Mouse (Mus musculus) E14TG2a.4 (cell line): ENCODE measurements at regions not wholly inside any gene's neighbourhood (a gene's known extent, or its start where the extent isn't known, plus 50 kb on each side); places are given as distances from the start of the nearest gene placed in this dataset.

ENCODE experiments used
- H3K27me3 ChIP-seq: 2 replicates; pipeline ENCODE4 v1.6.1; 2014; ENCODE audit warnings: low read length, control low read depth; ENCODE audit not compliant: insufficient read depth
- H3K36me3 ChIP-seq: 2 replicates; pipeline ENCODE4 v1.6.1; 2014; ENCODE audit warnings: low read length, control low read depth; ENCODE audit not compliant: insufficient read depth
- H3K4me1 ChIP-seq: replicated peaks from 2 replicates; pipeline ENCODE4 v1.6.1; 2014; ENCODE audit warnings: low read depth, low read length, control low read depth
- H3K4me3 ChIP-seq: replicated peaks from 2 replicates; pipeline ENCODE4 v1.5.1; 2014; ENCODE audit warnings: mild to moderate bottlenecking, low read length
- H3K9me3 ChIP-seq: 2 replicates; pipeline ENCODE4 v1.6.1; 2014; ENCODE audit warnings: low read length, control low read depth
- CTCF ChIP-seq: conservative IDR thresholded peaks from 2 replicates; pipeline ENCODE4 v1.5.1; 2014; ENCODE audit warnings: low read length
- NANOG ChIP-seq: IDR thresholded peaks from 2 replicates; pipeline ENCODE4 v1.6.1; 2014; ENCODE audit warnings: borderline replicate concordance, low read length, mixed read lengths
- POU5F1 ChIP-seq: IDR thresholded peaks from 2 replicates; pipeline ENCODE4 v1.6.1; 2014; ENCODE audit warnings: low read length, borderline replicate concordance

DNA sequence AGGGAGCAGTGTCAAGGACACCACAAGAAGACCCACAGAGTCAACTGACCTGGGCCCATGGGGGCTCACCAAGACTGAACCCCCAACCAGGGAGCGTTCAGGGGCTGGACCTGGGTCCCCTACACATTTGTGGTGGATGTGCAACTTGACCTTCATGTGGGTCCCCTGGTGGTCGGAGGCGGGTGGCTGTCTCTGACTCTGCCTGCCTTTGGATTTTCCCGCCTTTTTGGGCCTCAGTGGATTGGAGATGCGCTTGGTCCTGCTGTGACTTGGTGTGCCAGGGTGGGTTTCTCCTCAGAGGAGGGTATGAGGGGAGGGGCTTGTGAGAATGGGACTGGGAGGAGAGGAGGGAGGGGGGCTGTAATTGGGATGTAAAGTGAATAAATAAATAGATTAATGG is 99.3 kb upstream of the Armc2 start:
- no peaks in the 10 kb centered on the region for H3K36me3 ChIP-seq
- peaks cover 6% of the 10 kb centered on the region for H3K4me1 ChIP-seq
- TF ChIP-seq CTCF (no peak), POU5F1 (no peak), NANOG (no peak)

DNA sequence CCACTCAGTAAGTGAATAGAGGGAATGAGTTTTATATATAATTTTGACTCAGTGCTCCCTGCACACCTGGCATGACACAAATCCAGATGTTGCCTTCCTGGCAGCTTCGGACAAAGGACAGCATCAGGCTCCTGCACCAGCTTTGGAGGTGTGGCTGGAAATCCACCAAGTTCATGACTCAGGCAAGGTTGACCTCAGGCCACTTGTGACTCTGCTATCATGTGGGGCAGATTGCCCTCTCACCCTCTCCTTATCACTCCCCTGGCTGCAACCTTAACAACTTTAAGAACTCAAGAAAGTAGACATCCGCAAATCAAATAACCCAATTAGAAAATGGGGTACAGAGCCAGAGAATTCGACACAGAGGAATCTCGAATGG is 97.7 kb upstream of the Armc2 start:
- Histone ChIP-seq H3K9me3 (peaks cover 11% of the 10 kb centered on the region), H3K27me3 (peaks cover 12% of the 10 kb centered on the region; the same call in 1 of the 2 replicates), H3K4me3 (no peak overlapping the region), H3K36me3 (no peaks in the 10 kb centered on the region), H3K4me1 (peaks cover 4% of the 10 kb centered on the region)
- TF ChIP-seq POU5F1 (no peak), NANOG (no peak), CTCF (no peak)

More for the DNA sequence above, 99.3 kb upstream of the Armc2 start:
- peaks cover 11% of the 10 kb centered on the region for H3K9me3 ChIP-seq
- no peak overlapping the region for H3K4me3 ChIP-seq
- peaks cover 18% of the 10 kb centered on the region; the same call in 1 of the 2 replicates for H3K27me3 ChIP-seq

DNA sequence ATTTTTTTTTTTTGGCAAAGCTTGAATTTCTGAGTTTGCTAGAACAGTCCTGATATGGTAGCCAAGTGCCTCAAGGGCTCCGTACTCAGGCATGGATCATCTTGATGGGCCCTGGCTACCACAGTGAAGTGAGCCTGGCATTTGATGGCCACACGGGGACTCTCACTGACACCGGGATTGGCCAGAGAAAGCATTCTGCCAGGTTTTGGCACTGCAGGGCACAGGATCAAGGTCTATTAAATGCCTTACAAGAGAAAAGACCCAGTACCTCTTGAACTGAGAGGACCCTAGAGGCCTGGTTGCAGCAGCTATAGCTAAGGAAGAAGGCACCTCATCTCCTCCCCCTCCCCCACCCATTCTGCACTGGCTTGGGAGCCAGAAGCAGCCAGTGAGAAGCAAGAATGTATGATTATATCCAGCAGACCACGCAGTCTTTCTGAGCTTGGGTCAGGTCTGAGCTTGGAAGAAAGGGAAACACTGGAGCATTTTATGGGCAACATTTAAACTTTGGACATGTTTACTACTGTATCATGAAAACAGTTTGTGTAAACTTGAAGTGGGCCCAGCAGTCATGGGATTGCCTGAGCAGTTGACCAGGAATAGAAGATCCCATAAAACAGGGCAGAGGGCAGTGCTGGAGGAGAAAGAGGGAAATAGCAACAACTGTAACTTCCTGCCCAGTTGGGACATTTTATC is 97.1 kb upstream of the Armc2 start:
- H3K4me1 ChIP-seq = peaks cover 4% of the 10 kb centered on the region; the same call in 1 of the 2 replicates
- H3K9me3 ChIP-seq = peaks cover 11% of the 10 kb centered on the region
- H3K36me3 ChIP-seq = no peaks in the 10 kb centered on the region
- H3K4me3 ChIP-seq = no peak overlapping the region
- H3K27me3 ChIP-seq = peaks cover 9% of the 10 kb centered on the region; the same call in 1 of the 2 replicates
- TF ChIP-seq POU5F1 (no peak), CTCF (no peak), NANOG (no peak)

DNA sequence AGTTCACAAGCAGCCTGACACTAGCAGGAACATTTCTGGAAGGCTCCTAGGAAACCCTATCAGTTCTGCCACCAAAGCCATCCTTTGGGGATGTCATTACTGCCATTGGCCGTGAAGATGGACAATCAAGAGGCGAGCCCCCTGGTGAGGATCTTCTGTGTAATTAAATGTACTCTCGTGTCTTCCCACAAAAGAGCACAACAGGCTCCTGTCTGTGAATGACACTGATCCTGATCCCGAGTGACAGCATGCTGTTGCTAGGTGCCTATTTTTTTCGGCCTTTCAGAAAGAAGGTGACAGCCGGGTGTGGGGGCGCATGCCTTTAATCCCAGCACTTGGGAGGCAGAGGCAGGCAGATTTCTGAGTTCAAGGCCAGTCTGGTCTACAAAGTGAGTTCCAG is 92.5 kb upstream of the Armc2 start:
- TF ChIP-seq NANOG = no peak
- no peak for TF ChIP-seq POU5F1
- TF ChIP-seq CTCF = no peak
- Histone ChIP-seq H3K4me3 (no peak overlapping the region), H3K4me1 (peaks cover 42% of the 10 kb centered on the region), H3K27me3 (no peaks in the 10 kb centered on the region), H3K36me3 (no peaks in the 10 kb centered on the region), H3K9me3 (peaks cover 11% of the 10 kb centered on the region)

DNA sequence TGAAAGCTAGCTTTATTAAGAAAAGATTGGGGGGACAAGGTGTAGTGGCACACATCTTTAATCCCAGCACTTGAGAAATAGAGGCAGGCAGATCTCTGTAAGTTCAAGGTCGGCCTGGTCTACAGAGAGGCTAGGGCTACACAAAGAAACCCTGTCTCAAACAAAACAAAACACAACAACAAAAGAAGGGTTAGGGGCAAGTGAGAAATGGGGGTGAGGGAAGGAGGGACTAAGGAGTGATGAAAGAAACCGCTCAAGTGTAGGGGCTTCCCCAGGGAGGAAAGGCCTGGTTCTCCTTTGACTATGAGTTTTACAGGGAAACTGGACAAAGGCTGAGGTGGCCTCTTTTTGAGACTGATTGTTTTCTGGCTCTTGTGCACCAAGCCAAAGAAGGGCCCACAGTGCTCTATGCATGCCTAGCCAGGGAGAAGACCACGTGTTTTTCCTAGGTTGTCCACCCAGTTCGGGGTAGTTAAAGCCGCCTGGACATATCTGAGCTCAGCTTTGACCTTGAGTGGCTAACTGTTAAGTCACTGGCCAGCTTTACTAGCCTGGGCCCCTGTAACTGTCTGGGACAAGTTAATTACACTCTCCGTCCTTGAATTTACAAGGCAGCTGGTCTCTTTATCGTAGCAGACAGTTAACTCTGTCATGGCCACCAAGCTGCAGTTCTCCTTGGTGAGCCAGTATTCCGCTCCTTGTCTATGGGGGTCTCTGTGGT is 90.2 kb upstream of the Armc2 start:
- H3K4me1 ChIP-seq = peaks cover 45% of the 10 kb centered on the region
- H3K36me3 ChIP-seq = no peaks in the 10 kb centered on the region
- no peak overlapping the region for H3K4me3 ChIP-seq
- H3K9me3 ChIP-seq = peaks cover 16% of the 10 kb centered on the region
- 0 out of 2 replicates have a peak, but pooled peaks cover 5% of the 10 kb centered on the region for H3K27me3 ChIP-seq
- TF ChIP-seq NANOG = no peak
- no peak for TF ChIP-seq CTCF
- TF ChIP-seq POU5F1 = no peak

DNA sequence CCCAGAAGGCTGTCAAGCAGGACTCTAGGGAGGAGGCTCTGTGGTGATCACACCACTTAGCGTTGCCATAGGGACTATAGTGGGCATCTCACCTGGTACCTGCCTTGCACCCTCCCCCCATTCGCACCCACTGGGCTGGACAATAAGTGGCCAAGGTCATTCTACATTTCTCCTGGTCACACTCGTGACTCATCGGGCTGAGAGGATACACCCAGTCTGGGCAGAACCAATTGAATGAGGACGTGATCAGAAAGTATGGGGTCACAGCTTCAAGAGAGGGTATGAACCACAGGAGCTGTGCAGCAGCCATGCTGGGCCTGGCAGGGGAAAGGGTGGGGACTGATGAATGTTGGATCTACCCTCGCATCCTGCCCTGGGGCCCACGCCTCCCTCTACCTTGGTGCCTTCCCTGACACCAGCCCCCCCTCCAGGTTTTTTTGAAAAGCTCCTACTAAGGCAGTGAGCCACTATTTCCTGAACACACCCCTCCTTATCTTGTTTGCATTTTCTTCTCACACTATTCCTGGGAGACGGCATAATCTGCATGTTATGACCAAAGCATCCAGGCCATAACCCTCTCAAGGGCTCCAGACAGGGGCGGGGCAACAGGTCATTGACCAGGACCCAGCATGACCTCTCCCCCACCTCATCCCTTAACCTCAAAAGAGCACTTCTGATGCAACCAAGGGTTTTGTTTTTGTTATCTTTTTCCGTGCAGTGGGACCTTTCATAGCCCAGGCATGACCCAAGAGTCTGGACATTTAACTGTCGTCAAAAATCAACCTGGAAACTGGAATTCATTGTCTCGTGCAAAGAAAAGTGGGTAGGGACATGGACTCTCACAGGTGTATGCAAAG is 89.4 kb upstream of the Armc2 start:
- H3K4me1 ChIP-seq = peaks cover 45% of the 10 kb centered on the region
- H3K36me3 ChIP-seq = no peaks in the 10 kb centered on the region
- peaks cover 10% of the 10 kb centered on the region for H3K9me3 ChIP-seq
- 0 out of 2 replicates have a peak, but pooled peaks cover 5% of the 10 kb centered on the region for H3K27me3 ChIP-seq
- TF ChIP-seq CTCF (no peak), POU5F1 (no peak), NANOG (no peak)
- no peak overlapping the region for H3K4me3 ChIP-seq

DNA sequence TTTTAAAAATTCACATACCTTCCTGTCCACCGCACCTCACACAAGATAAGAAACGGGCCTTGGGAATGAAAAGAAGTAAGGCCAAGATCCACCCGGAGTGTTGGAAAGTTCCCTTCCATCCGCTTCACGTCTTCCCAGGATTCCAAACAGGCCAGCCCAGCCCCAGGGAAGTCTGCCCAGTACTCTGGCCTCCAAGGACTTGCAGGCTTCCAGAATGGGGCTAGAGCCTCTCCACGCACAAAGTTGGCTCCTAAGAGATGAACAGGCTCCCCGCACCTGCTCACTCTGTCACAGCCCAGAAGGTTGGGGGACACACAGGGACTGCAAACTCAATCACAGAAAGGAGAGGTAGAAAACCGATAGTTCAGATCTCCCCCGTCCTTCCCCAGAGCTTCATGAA is 88.4 kb upstream of the Armc2 start:
- peaks cover 10% of the 10 kb centered on the region for H3K9me3 ChIP-seq
- H3K4me1 ChIP-seq = peaks cover 45% of the 10 kb centered on the region
- peaks cover 7% of the 10 kb centered on the region for H3K27me3 ChIP-seq
- TF ChIP-seq CTCF (no peak), POU5F1 (no peak), NANOG (no peak)
- H3K4me3 ChIP-seq = no peak overlapping the region
- H3K36me3 ChIP-seq = no peaks in the 10 kb centered on the region

DNA sequence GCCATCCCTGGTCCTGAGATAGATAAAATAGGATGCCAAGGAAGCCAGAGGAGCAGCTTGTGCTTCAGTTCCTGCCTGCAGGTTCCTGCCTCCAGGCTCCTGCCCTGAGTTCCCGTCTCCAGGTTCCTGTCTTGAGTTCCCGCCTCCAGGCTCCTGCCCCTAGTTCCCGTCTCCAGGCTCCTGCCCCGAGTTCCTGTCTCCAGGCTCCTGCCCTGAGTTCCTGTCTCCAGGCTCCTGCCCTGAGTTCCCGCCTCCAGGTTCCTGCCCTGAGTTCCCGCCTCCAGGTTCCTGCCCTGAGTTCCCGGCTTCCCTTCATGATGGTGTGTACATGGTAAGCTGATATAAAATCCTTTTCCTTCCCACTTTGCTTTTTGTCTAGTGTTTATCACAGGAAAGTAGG is 86.8 kb upstream of the Armc2 start:
- peaks cover 10% of the 10 kb centered on the region for H3K9me3 ChIP-seq
- TF ChIP-seq NANOG (no peak), POU5F1 (no peak), CTCF (no peak)
- peaks cover 38% of the 10 kb centered on the region for H3K4me1 ChIP-seq
- H3K4me3 ChIP-seq = no peak overlapping the region
- no peaks in the 10 kb centered on the region for H3K36me3 ChIP-seq
- peaks cover 10% of the 10 kb centered on the region for H3K27me3 ChIP-seq
